Mouse (Mus musculus): Measurements from ENCODE around the gene Cdr2l. TPM values are rescaled to one million over a fixed set of nuclear protein-coding genes. Genes with fewer than 3 reads are reported as not detected.

The Cdr2l gene
- total RNA-seq (2022), result 1 to 10 TPM in 3 of 4 experiments, under 1 TPM in 1; 0.77 to 1.6 (median 1.1) TPM

- DNase-seq (ENCODE audit: low spot score in 2 of 2), result peak; percentile 79 to 82
Measured at GRCm38 (mm10) chr11:115381743-115382539, at the start of gene Cdr2l. Gene Cdr2l (plus strand): TSS chr11:115381916.

- DNase-seq (ENCODE audit: low spot score in 2 of 2), result no peak
Measured at GRCm38 (mm10) chr11:115334531-115334930, 47.2 kb upstream of the Cdr2l start, which contains the start of gene Otop3. Gene Otop3 (plus strand): TSS chr11:115334731.

- DNase-seq (ENCODE audit: low spot score in 2 of 2), result no peak
Measured at GRCm38 (mm10) chr11:115335223-115335622, 46.5 kb upstream of the Cdr2l start.

GRCm38 (mm10) chr11:115336115-115336514 is 45.6 kb upstream of the Cdr2l start:
- no peak for DNase-seq (ENCODE audit: low spot score in 2 of 2)

- no peak for DNase-seq (ENCODE audit: low spot score in 2 of 2)
Measured at GRCm38 (mm10) chr11:115337350-115337749, 44.4 kb upstream of the Cdr2l start.

- no peak for DNase-seq (ENCODE audit: low spot score in 2 of 2)
Measured at GRCm38 (mm10) chr11:115337826-115338225, 43.9 kb upstream of the Cdr2l start.

GRCm38 (mm10) chr11:115341246-115341645 is 40.5 kb upstream of the Cdr2l start:
- no peak for DNase-seq (ENCODE audit: low spot score in 2 of 2)

GRCm38 (mm10) chr11:115341866-115342265 is 39.9 kb upstream of the Cdr2l start:
- DNase-seq (ENCODE audit: low spot score in 2 of 2), result no peak

- DNase-seq (ENCODE audit: low spot score in 2 of 2), result no peak
Measured at GRCm38 (mm10) chr11:115344967-115345366, 36.7 kb upstream of the Cdr2l start.

- DNase-seq (ENCODE audit: low spot score in 2 of 2), result no peak
Measured at GRCm38 (mm10) chr11:115345515-115345914, 36.2 kb upstream of the Cdr2l start.

- DNase-seq (ENCODE audit: low spot score in 2 of 2), result no peak
Measured at GRCm38 (mm10) chr11:115348681-115349248, 33.0 kb upstream of the Cdr2l start.

GRCm38 (mm10) chr11:115349976-115350375 is 31.7 kb upstream of the Cdr2l start:
- DNase-seq (ENCODE audit: low spot score in 2 of 2), result no peak

- DNase-seq (ENCODE audit: low spot score in 2 of 2), result no peak
Measured at GRCm38 (mm10) chr11:115353375-115353774, 28.3 kb upstream of the Cdr2l start.

- DNase-seq (ENCODE audit: low spot score in 2 of 2), result peak in 1 of 2 experiments; percentile 28
Measured at GRCm38 (mm10) chr11:115354183-115354582, 27.5 kb upstream of the Cdr2l start.

GRCm38 (mm10) chr11:115358468-115358867 is 23.2 kb upstream of the Cdr2l start:
- DNase-seq (ENCODE audit: low spot score in 2 of 2), result peak; percentile 36 to 38

GRCm38 (mm10) chr11:115359293-115359692 is 22.4 kb upstream of the Cdr2l start:
- DNase-seq (ENCODE audit: low spot score in 2 of 2), result no peak

GRCm38 (mm10) chr11:115359726-115360125 is 22.0 kb upstream of the Cdr2l start:
- DNase-seq (ENCODE audit: low spot score in 2 of 2), result no peak

GRCm38 (mm10) chr11:115364136-115364535 is 17.6 kb upstream of the Cdr2l start:
- DNase-seq (ENCODE audit: low spot score in 2 of 2), result no peak

- DNase-seq (ENCODE audit: low spot score in 2 of 2), result no peak
Measured at GRCm38 (mm10) chr11:115366039-115366705, 15.5 kb upstream of the Cdr2l start.

GRCm38 (mm10) chr11:115366706-115367394 is 14.9 kb upstream of the Cdr2l start:
- no peak for DNase-seq (ENCODE audit: low spot score in 2 of 2)

GRCm38 (mm10) chr11:115367395-115367944 is 14.2 kb upstream of the Cdr2l start, which contains the start of gene Hid1:
Gene Hid1 (minus strand): TSS chr11:115367756.
- DNase-seq (ENCODE audit: low spot score in 2 of 2), result peak; percentile 55

All from gastrocnemius, adult 8-10 months (tissue).